Mouse (Mus musculus): ENCODE measurements around the gene Synpo2l. TPM values are rescaled to one million over a fixed set of nuclear protein-coding genes. Genes with fewer than 3 reads are reported as not detected.

Synpo2l gene
- polyA plus RNA-seq, 1 experiment, result not detected

GRCm38 (mm10) chr14:20664436-20664835 is 3.7 kb downstream of the Synpo2l start:
- no peak overlapping the region for H3K4me3 ChIP-seq (replicated peaks)
- H3K4me1 ChIP-seq (ENCODE audit: control insufficient read depth), result peaks cover 19% of the 10 kb centered on the region
- no peaks in the 10 kb centered on the region for H3K9me3 ChIP-seq (ENCODE audit: control insufficient read depth, low read length)
- TF ChIP-seq GATA1 (IDR thresholded peaks at IDR 0.05; ENCODE audit: low read length) (no peak), TAL1 (IDR thresholded peaks at IDR 0.05; ENCODE audit: low read length) (no peak)
- peaks cover 80% of the 10 kb centered on the region for H3K27me3 ChIP-seq (ENCODE audit: control insufficient read depth)
- no peaks in the 10 kb centered on the region for H3K36me3 ChIP-seq (ENCODE audit: control insufficient read depth)

DNA sequence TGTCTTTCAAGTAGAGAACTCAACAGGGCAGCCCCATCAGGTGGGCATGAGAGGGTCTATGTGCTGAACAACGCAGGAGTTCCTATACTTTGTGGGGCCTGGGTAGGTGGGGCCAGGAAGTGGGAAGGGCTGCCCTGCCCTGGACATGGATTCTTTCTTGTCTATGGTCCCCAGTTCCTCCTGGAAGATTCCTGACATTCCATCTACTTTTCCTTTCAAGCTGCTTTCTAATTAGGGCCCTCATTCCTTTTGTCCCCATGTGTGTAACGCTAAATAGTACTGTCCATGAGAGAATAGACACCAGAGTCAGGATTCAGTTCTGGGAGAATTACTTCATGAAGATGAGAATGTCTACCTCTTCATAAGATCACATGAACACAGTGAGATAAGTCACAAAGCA is 4.6 kb downstream of the Synpo2l start:
- H3K36me3 ChIP-seq (ENCODE audit: control insufficient read depth), result no peaks in the 10 kb centered on the region
- H3K4me3 ChIP-seq (replicated peaks), result no peak overlapping the region
- no peaks in the 10 kb centered on the region for H3K9me3 ChIP-seq (ENCODE audit: control insufficient read depth, low read length)
- peaks cover 19% of the 10 kb centered on the region for H3K4me1 ChIP-seq (ENCODE audit: control insufficient read depth)
- TF ChIP-seq TAL1 (IDR thresholded peaks at IDR 0.05; ENCODE audit: low read length), result no peak
- TF ChIP-seq GATA1 (IDR thresholded peaks at IDR 0.05; ENCODE audit: low read length), result no peak
- H3K27me3 ChIP-seq (ENCODE audit: control insufficient read depth), result peaks cover 72% of the 10 kb centered on the region

DNA sequence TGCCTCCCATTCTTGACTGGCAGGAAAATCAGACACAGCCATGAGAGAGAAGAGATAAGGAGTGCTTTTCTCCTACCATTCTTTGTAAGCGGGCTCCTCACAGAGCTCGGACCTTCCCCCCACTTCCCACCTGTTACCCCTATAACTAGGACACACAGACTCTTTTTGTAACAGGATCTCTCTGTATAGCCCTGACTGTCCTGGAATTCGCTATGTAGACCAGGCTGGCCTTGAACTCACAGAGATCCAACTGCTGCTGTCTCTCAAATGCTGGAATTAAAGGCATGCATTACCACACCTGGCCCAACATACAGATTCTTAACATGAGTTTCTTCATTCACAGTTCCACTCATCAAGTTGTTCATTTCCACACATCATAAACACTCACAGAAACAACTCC is 5.4 kb downstream of the Synpo2l start:
- peaks cover 64% of the 10 kb centered on the region for H3K27me3 ChIP-seq (ENCODE audit: control insufficient read depth)

DNA sequence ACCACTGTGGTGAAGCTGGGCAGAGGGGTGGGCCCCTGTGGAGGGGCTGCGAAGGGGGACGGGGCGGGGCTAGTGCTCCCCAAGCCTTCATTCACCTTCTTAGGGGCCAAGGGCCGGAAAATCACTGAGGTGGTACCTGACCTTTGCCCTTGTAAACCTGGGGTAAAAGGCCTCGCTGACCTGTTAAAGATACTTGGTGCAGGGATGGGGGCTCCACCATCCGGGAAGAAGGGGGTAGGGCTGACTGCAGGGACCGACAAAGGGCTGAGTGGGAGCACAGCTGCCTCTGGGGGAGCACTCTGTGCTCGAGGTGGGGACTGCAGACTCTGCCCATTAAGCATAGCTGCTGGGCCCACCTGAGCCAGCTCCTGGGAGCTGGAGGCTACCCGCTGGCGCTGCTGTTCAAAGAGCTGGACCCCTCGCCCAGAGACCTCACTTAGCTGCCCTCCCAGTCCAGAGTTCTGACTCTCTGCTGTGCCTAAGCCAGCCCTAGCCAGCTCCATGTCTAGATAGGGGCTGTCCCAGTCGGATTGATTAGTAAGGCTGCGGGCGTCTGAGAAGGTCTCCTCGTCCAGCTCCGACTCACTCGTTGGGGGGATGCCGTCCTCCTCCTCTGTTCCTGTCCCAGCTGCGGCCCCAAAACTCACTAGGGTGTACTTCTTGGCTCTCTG is 6.4 kb downstream of the Synpo2l start:
- no peak for TF ChIP-seq GATA1 (IDR thresholded peaks at IDR 0.05; ENCODE audit: low read length)
- TF ChIP-seq TAL1 (IDR thresholded peaks at IDR 0.05; ENCODE audit: low read length), result no peak
- Histone ChIP-seq H3K4me1 (ENCODE audit: control insufficient read depth) (peaks cover 23% of the 10 kb centered on the region), H3K36me3 (ENCODE audit: control insufficient read depth) (no peaks in the 10 kb centered on the region), H3K27me3 (ENCODE audit: control insufficient read depth) (peaks cover 57% of the 10 kb centered on the region), H3K9me3 (ENCODE audit: control insufficient read depth, low read length) (no peaks in the 10 kb centered on the region), H3K4me3 (replicated peaks) (peak overlapping the region; percentile 66)

More for the DNA sequence above, 5.4 kb downstream of the Synpo2l start:
- Histone ChIP-seq H3K36me3 (ENCODE audit: control insufficient read depth) (no peaks in the 10 kb centered on the region), H3K9me3 (ENCODE audit: control insufficient read depth, low read length) (no peaks in the 10 kb centered on the region), H3K4me1 (ENCODE audit: control insufficient read depth) (peaks cover 23% of the 10 kb centered on the region), H3K4me3 (replicated peaks) (no peak overlapping the region)
- TF ChIP-seq GATA1 (IDR thresholded peaks at IDR 0.05; ENCODE audit: low read length) (no peak), TAL1 (IDR thresholded peaks at IDR 0.05; ENCODE audit: low read length) (no peak)

GRCm38 (mm10) chr14:20660827-20661660 is 7.1 kb downstream of the Synpo2l start:
- TF ChIP-seq TAL1 (IDR thresholded peaks at IDR 0.05; ENCODE audit: low read length) (no peak), GATA1 (IDR thresholded peaks at IDR 0.05; ENCODE audit: low read length) (no peak)
- no peaks in the 10 kb centered on the region for H3K36me3 ChIP-seq (ENCODE audit: control insufficient read depth)
- H3K9me3 ChIP-seq (ENCODE audit: control insufficient read depth, low read length), result no peaks in the 10 kb centered on the region
- H3K27me3 ChIP-seq (ENCODE audit: control insufficient read depth), result peaks cover 51% of the 10 kb centered on the region
- H3K4me3 ChIP-seq (replicated peaks), result peak overlapping the region; percentile 66
- peaks cover 23% of the 10 kb centered on the region for H3K4me1 ChIP-seq (ENCODE audit: control insufficient read depth)

- Histone ChIP-seq H3K27me3 (ENCODE audit: control insufficient read depth) (peaks cover 41% of the 10 kb centered on the region), H3K9me3 (ENCODE audit: control insufficient read depth, low read length) (no peaks in the 10 kb centered on the region), H3K36me3 (ENCODE audit: control insufficient read depth) (no peaks in the 10 kb centered on the region), H3K4me1 (ENCODE audit: control insufficient read depth) (peaks cover 23% of the 10 kb centered on the region), H3K4me3 (replicated peaks) (no peak overlapping the region)
- no peak for TF ChIP-seq GATA1 (IDR thresholded peaks at IDR 0.05; ENCODE audit: low read length)
- TF ChIP-seq TAL1 (IDR thresholded peaks at IDR 0.05; ENCODE audit: low read length), result no peak
These were observed 8.5 kb downstream of the Synpo2l start for GRCm38 (mm10) chr14:20659687-20660086.

GRCm38 (mm10) chr14:20658902-20659301 is 9.3 kb downstream of the Synpo2l start:
- Histone ChIP-seq H3K36me3 (ENCODE audit: control insufficient read depth) (no peaks in the 10 kb centered on the region), H3K4me1 (ENCODE audit: control insufficient read depth) (peaks cover 23% of the 10 kb centered on the region), H3K4me3 (replicated peaks) (no peak overlapping the region), H3K9me3 (ENCODE audit: control insufficient read depth, low read length) (no peaks in the 10 kb centered on the region), H3K27me3 (ENCODE audit: control insufficient read depth) (peaks cover 33% of the 10 kb centered on the region)
- TF ChIP-seq TAL1 (IDR thresholded peaks at IDR 0.05; ENCODE audit: low read length), result no peak
- TF ChIP-seq GATA1 (IDR thresholded peaks at IDR 0.05; ENCODE audit: low read length), result no peak

DNA sequence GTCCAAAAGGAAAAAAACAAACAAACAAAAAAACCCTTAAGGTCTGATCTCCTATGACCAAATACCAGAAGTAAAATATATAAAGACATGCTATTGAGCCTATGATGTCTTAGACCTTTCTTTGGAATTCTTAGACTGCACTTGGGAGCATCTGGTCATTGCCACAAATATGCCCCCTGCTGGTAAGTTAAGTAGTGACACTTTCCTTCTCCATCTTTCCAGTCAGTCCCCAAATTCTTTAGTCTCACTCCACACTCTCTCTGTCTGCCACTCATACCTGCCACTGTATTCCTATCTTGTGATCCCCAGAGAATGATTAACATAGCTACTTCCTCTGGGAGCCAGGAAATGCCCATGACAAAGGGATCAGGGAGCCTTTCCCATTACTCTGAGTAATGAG is 9.8 kb downstream of the Synpo2l start:
- peaks cover 23% of the 10 kb centered on the region for H3K4me1 ChIP-seq (ENCODE audit: control insufficient read depth)
- no peaks in the 10 kb centered on the region for H3K36me3 ChIP-seq (ENCODE audit: control insufficient read depth)
- H3K27me3 ChIP-seq (ENCODE audit: control insufficient read depth), result peaks cover 27% of the 10 kb centered on the region
- no peak overlapping the region for H3K4me3 ChIP-seq (replicated peaks)
- H3K9me3 ChIP-seq (ENCODE audit: control insufficient read depth, low read length), result no peaks in the 10 kb centered on the region
- TF ChIP-seq TAL1 (IDR thresholded peaks at IDR 0.05; ENCODE audit: low read length), result no peak
- no peak for TF ChIP-seq GATA1 (IDR thresholded peaks at IDR 0.05; ENCODE audit: low read length)

DNA sequence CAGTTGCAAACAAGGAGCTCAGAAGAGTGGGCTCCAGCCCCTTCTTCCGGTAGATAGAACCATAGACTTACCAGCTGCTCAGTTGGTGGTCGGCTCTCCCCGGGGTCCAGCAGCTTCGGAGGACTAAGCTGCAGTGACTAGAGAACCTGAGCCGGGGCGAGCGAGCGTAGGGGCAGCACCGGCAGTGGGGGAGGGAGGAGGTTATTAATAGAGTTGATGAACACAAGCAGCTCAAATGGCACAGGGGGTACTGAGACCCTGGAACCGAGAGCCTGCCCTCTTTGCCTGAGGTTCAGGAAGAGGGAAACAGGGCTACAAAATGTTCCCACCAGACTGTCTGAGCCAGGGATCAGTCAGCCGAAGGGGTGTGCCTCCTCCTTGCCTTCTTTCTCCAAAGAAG is 11.8 kb downstream of the Synpo2l start, which contains the start of gene Myoz1:
Gene Myoz1, minus strand, starts transcription at position 180 of the 400 bp plus-strand sequence.
- Histone ChIP-seq H3K36me3 (ENCODE audit: control insufficient read depth) (no peaks in the 10 kb centered on the region), H3K4me1 (ENCODE audit: control insufficient read depth) (peaks cover 15% of the 10 kb centered on the region), H3K4me3 (replicated peaks) (no peak within 1 kb of the TSS), H3K9me3 (ENCODE audit: control insufficient read depth, low read length) (no peaks in the 10 kb centered on the region), H3K27me3 (ENCODE audit: control insufficient read depth) (peaks cover 7% of the 10 kb centered on the region)
- TF ChIP-seq TAL1 (IDR thresholded peaks at IDR 0.05; ENCODE audit: low read length) (no peak), GATA1 (IDR thresholded peaks at IDR 0.05; ENCODE audit: low read length) (no peak)

Measured in erythroblast, embryonic 14.5 days (primary cell).